Mouse (Mus musculus) olfactory bulb, adult 2 months (tissue): ENCODE results near the gene Tbx6.

Experiments used
- CTCF ChIP-seq: fragments of 200-500 bp; IDR thresholded peaks from 2 replicates; pipeline ENCODE4 v1.5.1; 2012; ENCODE audit warnings: low read depth, mild to moderate bottlenecking, low read length, moderate library complexity; ENCODE audit not compliant: insufficient read depth
- POLR2A ChIP-seq: fragments of 200-500 bp; IDR thresholded peaks from 2 replicates; pipeline ENCODE4 v1.6.1; 2012; ENCODE audit warnings: mild to moderate bottlenecking, low read depth, low read length, moderate library complexity; ENCODE audit not compliant: insufficient read depth

DNA sequence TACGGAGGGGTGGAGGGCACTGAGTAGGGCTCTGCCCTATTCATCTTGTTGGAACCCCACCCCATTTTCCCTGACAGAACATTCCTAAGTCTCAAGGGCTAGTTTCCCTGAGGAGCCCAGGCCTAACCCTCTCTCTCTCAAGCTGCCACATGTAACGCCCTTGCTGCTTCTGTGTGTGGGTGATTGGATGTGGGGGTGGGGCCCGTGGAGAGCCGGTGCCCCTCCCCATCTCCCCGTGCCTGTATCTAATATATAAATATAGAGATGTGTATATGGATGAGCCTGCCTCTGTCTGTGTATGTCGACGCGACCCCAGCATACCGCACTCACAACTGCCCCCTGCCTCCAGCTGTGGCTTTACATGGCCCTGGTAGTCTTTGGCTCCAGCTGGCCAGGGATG lies 15.7 kb upstream of the Tbx6 start:
- no peak for TF ChIP-seq CTCF
- no peak for TF ChIP-seq POLR2A
